Mouse (Mus musculus) limb, embryonic 10.5 days (tissue): ENCODE results near the gene Spink2. TPM values are rescaled to one million over a fixed set of nuclear protein-coding genes. Genes with fewer than 3 reads are reported as not detected.

Experiments
- DNase-seq: peaks from one replicate; pipeline ENCODE4 v3.0.0-alpha.2; 2017; ENCODE audit warnings: low spot score
- H3K27ac ChIP-seq: fragments of 300-500 bp; sonication (generic); 2 replicates; pipeline ENCODE4 v1.5.1; 2016; ENCODE audit warnings: mild to moderate bottlenecking
- H3K27me3 ChIP-seq: fragments of 300-500 bp; sonication (generic); 2 replicates; pipeline ENCODE4 v1.6.1; 2016; ENCODE audit warnings: low read depth, mild to moderate bottlenecking; ENCODE audit not compliant: poor library complexity, severe bottlenecking
- H3K36me3 ChIP-seq: fragments of 300-500 bp; sonication (generic); 2 replicates; pipeline ENCODE4 v1.6.1; 2016; ENCODE audit warnings: mild to moderate bottlenecking, moderate library complexity
- H3K4me1 ChIP-seq: fragments of 300-500 bp; sonication (generic); 2 replicates; pipeline ENCODE4 v1.6.1; 2016
- H3K4me3 ChIP-seq: fragments of 300-500 bp; sonication (generic); 2 replicates; pipeline ENCODE4 v1.5.1; 2016; ENCODE audit warnings: mild to moderate bottlenecking, moderate library complexity
- H3K9me3 ChIP-seq: fragments of 300-500 bp; sonication (generic); replicated peaks from 2 replicates; pipeline ENCODE4 v1.6.1; 2016; ENCODE audit warnings: mild to moderate bottlenecking
- WGBS: fragments of 180-500 bp; shearing (Covaris S2); methylation state at CpG from one replicate; pipeline ENCODE4 v1.1.7; 2016; 5-methylcytosine and 5-hydroxymethylcytosine counted together
- polyA plus RNA-seq: library from polyadenylated mRNA; unstranded; fragments of >200 nt; fragmentation: Nextera tagmentation; extraction: Ambion mirVana; gene quantifications from 2 replicates; pipeline ENCODE4 v1.2.1, GENCODE M21; 2016

The Spink2 gene
- polyA plus RNA-seq, 1 experiment from 2014 or later: 0.89 TPM

GRCm38 (mm10) chr5:77156938-77157337, 54.3 kb downstream of the Spink2 start:
- Histone ChIP-seq H3K27ac (no peak overlapping the region; the same call in 1 of the 2 replicates), H3K4me1 (peaks cover 13% of the 10 kb centered on the region), H3K9me3 (no peaks in the 10 kb centered on the region), H3K27me3 (no peaks in the 10 kb centered on the region), H3K36me3 (no peaks in the 10 kb centered on the region), H3K4me3 (no peak overlapping the region)
- no peak for DNase-seq
- WGBS: 78% methylated on average over 5 of the region's 5 CpGs

GRCm38 (mm10) chr5:77155526-77155925, 55.7 kb downstream of the Spink2 start:
- no peak for DNase-seq
- Histone ChIP-seq H3K27ac (no peak overlapping the region), H3K9me3 (no peaks in the 10 kb centered on the region), H3K4me1 (peaks cover 13% of the 10 kb centered on the region), H3K27me3 (no peaks in the 10 kb centered on the region), H3K36me3 (no peaks in the 10 kb centered on the region), H3K4me3 (no peak overlapping the region)
- 95% methylated on average over 12 of the region's 12 CpGs for WGBS

Other genes starting within 250 kb of the Spink2 start
- gene Srp72, start 236.8 kb downstream of the Spink2 start, polyA plus RNA-seq: 78.9 and 90.8 TPM in 2 replicates
- not detected in 2 replicates for gene Arl9, start 207.4 kb downstream of the Spink2 start, polyA plus RNA-seq
- not detected in 2 replicates for gene Thegl, start 195.4 kb downstream of the Spink2 start, polyA plus RNA-seq
- gene Hopx, start 96.3 kb downstream of the Spink2 start, polyA plus RNA-seq: not detected in 2 replicates
- 35.7 and 46.6 TPM in 2 replicates for gene Rest, start 54.0 kb upstream of the Spink2 start, polyA plus RNA-seq
- gene Noa1, start 98.6 kb upstream of the Spink2 start, polyA plus RNA-seq: 36.5 and 43.5 TPM in 2 replicates
- gene Polr2b, start 98.7 kb upstream of the Spink2 start, polyA plus RNA-seq: 86.2 and 95.9 TPM in 2 replicates
- 1.1 and 1.3 TPM in 2 replicates for gene Igfbp7, start 196.6 kb upstream of the Spink2 start, polyA plus RNA-seq